Mouse (Mus musculus) heart, embryonic 12.5 days (tissue): ENCODE data around the gene Casq1. TPM values are rescaled to one million over a fixed set of nuclear protein-coding genes. Genes with fewer than 3 reads are reported as not detected.

ENCODE experiments used
- ATAC-seq: fragments of 200-750 bp; cut with Nextera tagmentation; 2 replicates; pipeline ENCODE4 v1.8.0; 2017; ENCODE audit warnings: moderate TSS enrichment, moderate library complexity; ENCODE audit not compliant: insufficient number of reproducible peaks, low FRiP score
- H3K27ac ChIP-seq: fragments of 300-500 bp; sonication (generic); 2 replicates; pipeline ENCODE4 v1.5.1; 2016; ENCODE audit warnings: mild to moderate bottlenecking, moderate library complexity; ENCODE audit not compliant: poor library complexity, severe bottlenecking
- H3K27me3 ChIP-seq: fragments of 300-500 bp; sonication (generic); replicated peaks from 2 replicates; pipeline ENCODE4 v1.6.1; 2016; ENCODE audit warnings: mild to moderate bottlenecking, moderate library complexity
- H3K36me3 ChIP-seq: fragments of 300-500 bp; sonication (generic); 2 replicates; pipeline ENCODE4 v1.6.1; 2016; ENCODE audit warnings: mild to moderate bottlenecking, moderate library complexity
- H3K4me1 ChIP-seq: fragments of 300-500 bp; sonication (generic); replicated peaks from 2 replicates; pipeline ENCODE4 v1.6.1; 2016; ENCODE audit warnings: mild to moderate bottlenecking
- H3K4me2 ChIP-seq: fragments of 300-500 bp; sonication (generic); 2 replicates; pipeline ENCODE4 v1.6.1; 2016; ENCODE audit warnings: mild to moderate bottlenecking, moderate library complexity
- H3K4me3 ChIP-seq: fragments of 300-500 bp; sonication (generic); 2 replicates; pipeline ENCODE4 v1.5.1; 2016; ENCODE audit warnings: mild to moderate bottlenecking
- H3K9ac ChIP-seq: fragments of 300-500 bp; sonication (generic); 2 replicates; pipeline ENCODE4 v1.6.1; 2016; ENCODE audit warnings: mild to moderate bottlenecking, moderate library complexity
- H3K9me3 ChIP-seq: fragments of 300-500 bp; sonication (generic); replicated peaks from 2 replicates; pipeline ENCODE4 v1.6.1; 2016; ENCODE audit warnings: mild to moderate bottlenecking, moderate library complexity
- WGBS: fragments of 180-500 bp; shearing (Covaris S2); methylation state at CpG from one replicate; pipeline ENCODE4 v1.1.7; 2016; 5-methylcytosine and 5-hydroxymethylcytosine counted together
- polyA plus RNA-seq: library from polyadenylated mRNA; unstranded; fragments of >200 nt; fragmentation: Nextera tagmentation; extraction: Ambion mirVana; gene quantifications from 2 replicates; pipeline ENCODE4 v1.2.1, GENCODE M21; 2016

Casq1 gene
- polyA plus RNA-seq, 1 experiment from 2014 or later, result 185 TPM

DNA sequence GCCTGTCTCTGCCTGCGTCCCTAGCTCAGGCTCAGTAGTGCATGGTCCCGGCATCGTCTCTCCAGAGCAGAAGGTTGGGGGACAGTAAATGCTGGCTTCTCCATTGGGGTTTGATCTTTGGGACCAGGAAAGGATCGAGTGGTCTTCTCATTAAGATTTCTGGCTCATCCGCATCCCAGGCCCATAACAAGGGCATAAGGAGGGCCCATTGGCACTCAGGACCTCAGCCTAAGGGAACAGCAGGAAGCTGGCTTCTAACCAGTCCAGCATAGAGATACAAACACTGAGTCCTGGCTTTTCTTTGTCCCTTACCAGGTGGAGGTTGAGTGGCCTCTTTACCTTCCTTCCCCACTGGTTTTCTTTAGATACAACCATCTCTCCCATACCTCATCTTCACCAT lies 21.8 kb downstream of the Casq1 start:
- Histone ChIP-seq H3K4me3 (no peak overlapping the region), H3K27ac (no peak overlapping the region), H3K9ac (no peak overlapping the region), H3K4me2 (no peak overlapping the region), H3K9me3 (no peaks in the 10 kb centered on the region), H3K27me3 (no peaks in the 10 kb centered on the region), H3K36me3 (peaks cover 79% of the 10 kb centered on the region), H3K4me1 (peaks cover 28% of the 10 kb centered on the region)
- no peak for ATAC-seq
- 68% methylated on average over 5 of the region's 5 CpGs for WGBS

DNA sequence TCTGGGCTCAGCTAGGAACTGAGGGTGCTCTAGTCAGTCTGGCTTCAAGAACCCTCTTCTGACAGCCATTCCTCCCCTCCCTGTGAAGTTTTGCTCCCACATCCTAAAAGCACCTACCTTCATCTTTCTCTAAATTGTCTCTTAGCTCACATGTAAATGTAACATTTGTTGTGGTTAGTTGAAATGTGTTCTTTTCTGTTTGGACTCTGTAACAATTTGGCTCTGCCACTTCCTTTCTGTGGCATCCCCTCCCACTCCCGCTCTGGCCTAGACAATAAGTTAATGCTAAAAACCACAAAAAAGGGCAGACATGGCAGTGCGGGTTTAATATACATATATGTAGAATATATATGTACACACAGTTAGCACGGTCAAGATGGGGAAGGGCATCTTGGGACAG lies 22.5 kb downstream of the Casq1 start:
- no peak overlapping the region for H3K27ac ChIP-seq
- H3K9ac ChIP-seq, result no peak overlapping the region; the same call in 1 of the 2 replicates
- no peak for ATAC-seq
- peaks cover 21% of the 10 kb centered on the region for H3K4me1 ChIP-seq
- WGBS, result 90% methylated on average over 3 of the region's 3 CpGs
- H3K27me3 ChIP-seq, result no peaks in the 10 kb centered on the region
- H3K4me2 ChIP-seq, result no peak overlapping the region
- H3K36me3 ChIP-seq, result peaks cover 86% of the 10 kb centered on the region
- H3K4me3 ChIP-seq, result no peak overlapping the region
- H3K9me3 ChIP-seq, result no peaks in the 10 kb centered on the region

DNA sequence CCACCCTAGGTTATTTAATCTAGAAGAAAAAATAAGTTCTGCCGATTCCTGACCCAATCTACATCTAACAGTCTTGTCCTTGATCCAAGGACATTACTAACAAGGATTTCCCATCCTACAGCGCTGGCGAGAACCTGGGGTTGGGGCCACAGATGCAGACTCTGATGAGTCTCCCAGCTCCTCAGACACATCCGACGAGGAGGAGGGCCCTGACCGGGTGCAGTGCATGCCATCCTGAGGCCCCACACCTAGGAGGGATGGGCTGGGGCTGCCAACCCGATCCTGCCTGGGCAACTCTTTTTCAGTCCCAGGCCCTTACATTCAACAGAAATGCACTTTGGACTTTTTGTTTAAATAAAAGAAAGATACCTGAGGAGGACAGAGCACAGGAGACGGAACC lies 25.2 kb downstream of the Casq1 start:
- WGBS, result 73% methylated on average over 8 of the region's 8 CpGs
- H3K4me2 ChIP-seq, result no peak overlapping the region
- peaks cover 3% of the 10 kb centered on the region; the same call in 1 of the 2 replicates for H3K4me1 ChIP-seq
- H3K36me3 ChIP-seq, result peaks cover 88% of the 10 kb centered on the region
- no peak overlapping the region for H3K4me3 ChIP-seq
- 0 out of 2 replicates have a peak overlapping the region, but pooled peaks have one; percentile 19 for H3K27ac ChIP-seq
- H3K9me3 ChIP-seq, result no peaks in the 10 kb centered on the region
- H3K9ac ChIP-seq, result no peak overlapping the region
- ATAC-seq, result no peak
- no peaks in the 10 kb centered on the region for H3K27me3 ChIP-seq

- no peaks in the 10 kb centered on the region for H3K9me3 ChIP-seq
- H3K36me3 ChIP-seq, result peaks cover 87% of the 10 kb centered on the region
- ATAC-seq, result no peak
- no peaks in the 10 kb centered on the region for H3K27me3 ChIP-seq
- no peak overlapping the region for H3K4me3 ChIP-seq
- H3K9ac ChIP-seq, result no peak overlapping the region
- no peak overlapping the region for H3K27ac ChIP-seq
- 94% methylated on average over 3 of the region's 3 CpGs for WGBS
- no peak overlapping the region for H3K4me2 ChIP-seq
- H3K4me1 ChIP-seq, result peaks cover 3% of the 10 kb centered on the region; the same call in 1 of the 2 replicates
Observed at GRCm38 (mm10) chr1:172192217-172192616, 27.5 kb downstream of the Casq1 start.

GRCm38 (mm10) chr1:172191578-172191977 lies 28.1 kb downstream of the Casq1 start:
- Histone ChIP-seq H3K27ac (no peak overlapping the region), H3K4me3 (no peak overlapping the region), H3K36me3 (peaks cover 87% of the 10 kb centered on the region), H3K4me2 (no peak overlapping the region), H3K9me3 (no peaks in the 10 kb centered on the region), H3K4me1 (peaks cover 3% of the 10 kb centered on the region; the same call in 1 of the 2 replicates), H3K9ac (no peak overlapping the region), H3K27me3 (no peaks in the 10 kb centered on the region)
- ATAC-seq, result no peak
- WGBS, result 79% methylated on average over 2 of the region's 2 CpGs

DNA sequence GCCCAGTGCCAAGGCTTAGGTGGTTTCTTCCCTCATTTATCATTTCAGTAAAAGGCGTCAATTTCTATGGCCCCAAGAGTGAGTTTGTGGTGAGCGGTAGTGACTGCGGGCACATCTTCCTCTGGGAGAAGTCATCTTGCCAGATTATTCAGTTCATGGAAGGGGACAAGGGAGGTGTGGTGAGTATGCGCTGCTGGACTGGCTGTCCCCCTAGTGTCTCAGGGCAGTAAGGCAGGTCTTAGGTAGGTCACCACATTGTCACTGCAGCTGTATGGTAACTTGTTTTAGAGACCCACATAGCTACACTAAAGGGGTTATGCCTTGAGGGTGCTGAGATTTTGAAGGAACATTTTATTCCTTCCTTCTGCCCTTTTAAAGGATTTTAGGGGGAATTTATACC lies 30.8 kb downstream of the Casq1 start:
- Histone ChIP-seq H3K9me3 (no peaks in the 10 kb centered on the region), H3K9ac (no peak overlapping the region), H3K4me1 (no peaks in the 10 kb centered on the region), H3K27me3 (no peaks in the 10 kb centered on the region), H3K4me3 (no peak overlapping the region), H3K27ac (no peak overlapping the region), H3K36me3 (peaks cover 81% of the 10 kb centered on the region), H3K4me2 (no peak overlapping the region)
- no peak for ATAC-seq
- 72% methylated on average over 4 of the region's 4 CpGs for WGBS

DNA sequence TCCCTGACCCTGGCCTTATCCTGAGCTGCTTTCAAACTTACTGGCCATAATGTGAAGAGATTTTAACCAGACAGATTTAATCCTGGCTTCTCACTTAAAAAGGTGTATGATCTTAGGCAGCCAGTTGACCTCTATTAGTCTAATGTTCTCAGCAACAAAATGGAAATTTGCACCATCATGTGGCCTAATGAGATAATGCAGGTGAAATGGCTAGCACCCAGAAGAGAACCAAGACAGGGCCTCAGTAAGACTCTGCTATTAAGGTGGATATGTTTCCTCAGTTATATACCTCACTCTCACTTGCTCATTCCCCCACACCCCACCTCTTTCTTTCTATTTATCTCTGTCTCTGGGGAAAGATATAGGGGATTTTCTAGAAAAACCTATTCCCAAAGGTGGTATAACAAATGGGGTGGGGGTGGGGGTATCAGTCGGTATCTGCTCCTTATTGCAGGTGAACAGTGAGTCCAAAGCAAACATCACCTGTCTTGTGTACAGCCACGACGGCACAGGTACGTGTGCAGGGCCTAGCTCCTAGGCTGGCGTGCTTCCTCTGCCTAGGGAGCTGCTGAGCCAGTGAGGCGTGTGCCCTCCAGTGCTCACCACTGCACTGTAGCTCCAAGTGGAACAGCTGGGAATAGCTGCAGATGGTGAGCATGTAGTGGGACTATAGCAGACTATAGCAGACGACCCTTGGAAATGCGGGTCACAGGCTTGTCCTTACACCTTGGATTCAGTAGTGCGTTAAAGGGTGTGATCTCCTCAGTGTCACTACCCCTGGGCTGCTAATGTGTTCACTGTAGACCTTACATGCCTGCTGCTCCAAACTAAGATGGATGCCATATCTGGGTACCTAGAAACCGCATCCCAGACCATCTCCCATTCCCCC lies 33.0 kb downstream of the Casq1 start:
- Histone ChIP-seq H3K36me3 (peaks cover 74% of the 10 kb centered on the region), H3K4me1 (no peaks in the 10 kb centered on the region), H3K9ac (no peak overlapping the region), H3K27ac (no peak overlapping the region), H3K4me2 (no peak overlapping the region), H3K9me3 (no peaks in the 10 kb centered on the region), H3K27me3 (no peaks in the 10 kb centered on the region), H3K4me3 (no peak overlapping the region)
- no peak for ATAC-seq
- 92% methylated on average over 10 of the region's 10 CpGs for WGBS

GRCm38 (mm10) chr1:172183915-172184314 lies 35.8 kb downstream of the Casq1 start:
- Histone ChIP-seq H3K4me2 (no peak overlapping the region), H3K9ac (no peak overlapping the region), H3K27me3 (no peaks in the 10 kb centered on the region), H3K4me1 (no peaks in the 10 kb centered on the region), H3K27ac (no peak overlapping the region), H3K36me3 (peaks cover 74% of the 10 kb centered on the region), H3K4me3 (no peak overlapping the region), H3K9me3 (no peaks in the 10 kb centered on the region)
- ATAC-seq, result no peak

GRCm38 (mm10) chr1:172183056-172183455 lies 36.6 kb downstream of the Casq1 start:
- Histone ChIP-seq H3K27ac (no peak overlapping the region), H3K4me3 (no peak overlapping the region), H3K9ac (no peak overlapping the region), H3K27me3 (no peaks in the 10 kb centered on the region), H3K4me1 (no peaks in the 10 kb centered on the region), H3K36me3 (peaks cover 73% of the 10 kb centered on the region), H3K4me2 (no peak overlapping the region), H3K9me3 (no peaks in the 10 kb centered on the region)
- no peak for ATAC-seq
- 95% methylated on average over 6 of the region's 6 CpGs for whole genome bisulfite sequencing

GRCm38 (mm10) chr1:172181777-172182176 lies 37.9 kb downstream of the Casq1 start:
- Histone ChIP-seq H3K36me3 (peaks cover 68% of the 10 kb centered on the region), H3K9me3 (no peaks in the 10 kb centered on the region), H3K4me3 (no peak overlapping the region), H3K4me2 (no peak overlapping the region), H3K27me3 (no peaks in the 10 kb centered on the region), H3K4me1 (no peaks in the 10 kb centered on the region), H3K27ac (no peak overlapping the region), H3K9ac (no peak overlapping the region)
- WGBS, result 95% methylated on average over 3 of the region's 3 CpGs
- ATAC-seq, result no peak

DNA sequence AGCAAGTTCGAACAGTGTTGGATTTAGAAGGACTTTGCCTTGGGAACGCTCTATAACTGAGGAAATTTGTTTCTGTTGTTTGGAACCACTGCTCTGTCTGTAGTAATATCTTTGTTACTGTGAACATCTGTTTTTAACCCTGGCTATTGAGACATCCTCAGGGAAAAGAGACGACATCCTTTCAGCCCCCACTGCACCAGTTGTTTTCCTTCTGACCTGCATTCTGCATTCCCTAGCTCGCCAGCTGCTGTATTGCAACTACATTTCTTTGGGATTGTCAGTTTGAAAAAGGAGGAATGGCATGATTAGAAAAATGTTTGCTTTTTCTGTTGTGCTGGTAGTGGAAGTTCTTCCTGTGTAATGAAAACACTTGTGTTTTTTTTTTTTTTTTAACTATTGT lies 38.8 kb downstream of the Casq1 start:
- Histone ChIP-seq H3K4me2 (no peak overlapping the region), H3K4me1 (no peaks in the 10 kb centered on the region), H3K27ac (no peak overlapping the region), H3K9me3 (no peaks in the 10 kb centered on the region), H3K4me3 (no peak overlapping the region), H3K9ac (no peak overlapping the region), H3K36me3 (peaks cover 62% of the 10 kb centered on the region), H3K27me3 (no peaks in the 10 kb centered on the region)
- no peak for ATAC-seq
- 76% methylated on average over 4 of the region's 4 CpGs for WGBS

- Histone ChIP-seq H3K27me3 (no peaks in the 10 kb centered on the region), H3K9me3 (no peaks in the 10 kb centered on the region), H3K4me2 (no peak overlapping the region), H3K4me1 (peaks cover 4% of the 10 kb centered on the region), H3K36me3 (peaks cover 68% of the 10 kb centered on the region), H3K27ac (no peak overlapping the region), H3K9ac (no peak overlapping the region), H3K4me3 (no peak overlapping the region)
- no peak for ATAC-seq
- 74% methylated on average over 7 of the region's 7 CpGs for WGBS
Observed at GRCm38 (mm10) chr1:172179102-172179501, 40.6 kb downstream of the Casq1 start.
